Mouse (Mus musculus): ENCODE data around the gene Mmel1. TPM values are rescaled to one million over a fixed set of nuclear protein-coding genes. Genes with fewer than 3 reads are reported as not detected.

Mmel1 gene
- polyA plus RNA-seq, 1 experiment from 2014 or later = 0.28 TPM

- Histone ChIP-seq H3K27ac (peak overlapping the region; percentile 79), H3K9me3 (no peaks in the 10 kb centered on the region), H3K36me3 (no peaks in the 10 kb centered on the region), H3K4me2 (peak overlapping the region; percentile 52), H3K4me3 (peak overlapping the region; percentile 24), H3K27me3 (no peaks in the 10 kb centered on the region; the same call in 1 of the 2 replicates), H3K4me1 (peaks cover 23% of the 10 kb centered on the region), H3K9ac (peak overlapping the region; percentile 59)
- 21% methylated on average over 5 of the region's 5 CpGs for WGBS
- no peak for ATAC-seq (ENCODE audit: insufficient number of reproducible peaks, insufficient read depth, low FRiP score, low TSS enrichment, low read depth)
Observed at GRCm38 (mm10) chr4:154927899-154928337, 58.5 kb downstream of the Mmel1 start.

DNA sequence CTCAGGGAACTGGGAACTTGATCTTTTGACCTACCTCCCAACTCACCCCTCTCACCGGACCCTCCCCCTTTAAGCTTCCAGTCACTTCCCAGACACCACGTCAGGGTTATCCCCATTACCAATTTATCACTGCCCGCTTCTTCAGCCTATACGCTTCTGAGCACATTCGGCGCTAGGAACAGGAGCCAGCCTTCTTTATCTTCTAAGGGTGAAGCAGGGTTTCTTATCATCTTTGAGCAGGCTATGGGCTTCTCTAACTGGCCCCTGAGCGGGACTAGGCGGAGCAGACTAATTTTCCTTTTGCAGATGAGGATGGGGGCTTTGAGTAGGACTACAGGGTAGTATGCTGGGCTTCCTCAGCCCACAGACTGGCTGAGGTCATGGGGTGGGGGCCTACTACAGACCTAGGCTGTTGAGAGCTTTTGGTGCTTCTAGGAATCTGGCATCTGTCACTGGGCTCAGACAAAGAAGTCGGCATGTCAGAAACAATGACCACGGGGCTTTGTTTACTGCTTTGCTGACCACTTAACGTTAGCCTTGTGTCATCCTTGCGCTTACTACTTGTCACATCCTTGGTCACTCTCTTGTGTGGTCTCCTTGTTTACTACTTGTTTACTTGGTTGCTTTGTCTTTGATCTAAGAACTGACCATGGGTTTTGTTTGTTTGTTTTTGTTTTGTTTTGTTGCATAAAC is 59.2 kb downstream of the Mmel1 start, which contains the start of gene Tnfrsf14:
TSS of gene Tnfrsf14 (minus strand) at position 169 of the 693 bp plus-strand sequence.
- Histone ChIP-seq H3K9me3 (no peaks in the 10 kb centered on the region), H3K4me1 (peaks cover 23% of the 10 kb centered on the region), H3K27ac (peak within 1 kb of the TSS; percentile 79), H3K36me3 (no peaks in the 10 kb centered on the region), H3K27me3 (no peaks in the 10 kb centered on the region; the same call in 1 of the 2 replicates), H3K4me2 (peak within 1 kb of the TSS; percentile 52), H3K4me3 (peak within 1 kb of the TSS; percentile 24), H3K9ac (peak within 1 kb of the TSS; percentile 59)
- ATAC-seq (ENCODE audit: insufficient number of reproducible peaks, insufficient read depth, low FRiP score, low TSS enrichment, low read depth) = no peak
- 44% methylated on average over 12 of the region's 12 CpGs for WGBS

DNA sequence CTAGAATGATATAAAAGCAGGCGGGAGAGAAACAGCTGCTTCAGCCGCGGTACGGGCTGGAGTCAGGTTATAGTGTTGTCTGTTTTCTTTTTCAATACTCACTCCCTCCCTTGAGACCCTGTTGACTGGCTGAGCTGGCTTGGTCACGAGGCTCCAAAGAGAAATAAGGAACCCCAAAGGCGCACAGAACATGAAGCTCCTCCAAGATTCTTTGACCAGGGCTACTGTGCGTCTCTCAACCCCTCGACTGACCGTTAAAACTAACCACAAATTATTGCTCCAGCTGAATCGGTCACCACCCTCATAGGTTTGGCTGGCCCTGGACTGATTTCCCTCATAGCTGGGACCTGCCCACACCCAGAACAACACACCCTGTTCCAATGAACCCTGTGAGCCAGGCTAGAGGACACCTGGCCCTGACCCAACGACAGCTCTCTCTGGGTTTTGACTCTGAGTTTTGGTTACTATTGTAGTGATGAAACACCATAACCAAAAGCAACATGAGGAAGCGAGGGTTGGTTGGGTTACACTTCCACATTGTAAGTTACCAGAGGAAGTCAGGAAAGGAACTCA is 59.8 kb downstream of the Mmel1 start:
- Histone ChIP-seq H3K27ac (no peak overlapping the region), H3K9ac (no peak overlapping the region), H3K4me2 (no peak overlapping the region), H3K27me3 (no peaks in the 10 kb centered on the region; the same call in 1 of the 2 replicates), H3K4me3 (no peak overlapping the region), H3K36me3 (no peaks in the 10 kb centered on the region), H3K4me1 (peaks cover 23% of the 10 kb centered on the region), H3K9me3 (no peaks in the 10 kb centered on the region)
- no peak for ATAC-seq (ENCODE audit: insufficient number of reproducible peaks, insufficient read depth, low FRiP score, low TSS enrichment, low read depth)
- 82% methylated on average over 12 of the region's 12 CpGs for WGBS

GRCm38 (mm10) chr4:154933306-154933907 is 64.0 kb downstream of the Mmel1 start:
- Histone ChIP-seq H3K27ac (no peak overlapping the region), H3K36me3 (no peaks in the 10 kb centered on the region), H3K27me3 (no peaks in the 10 kb centered on the region; the same call in 1 of the 2 replicates), H3K9me3 (no peaks in the 10 kb centered on the region), H3K4me1 (peaks cover 2% of the 10 kb centered on the region), H3K9ac (no peak overlapping the region), H3K4me3 (no peak overlapping the region), H3K4me2 (no peak overlapping the region)
- ATAC-seq (ENCODE audit: insufficient number of reproducible peaks, insufficient read depth, low FRiP score, low TSS enrichment, low read depth) = no peak
- 56% methylated on average over 13 of the region's 13 CpGs for WGBS

DNA sequence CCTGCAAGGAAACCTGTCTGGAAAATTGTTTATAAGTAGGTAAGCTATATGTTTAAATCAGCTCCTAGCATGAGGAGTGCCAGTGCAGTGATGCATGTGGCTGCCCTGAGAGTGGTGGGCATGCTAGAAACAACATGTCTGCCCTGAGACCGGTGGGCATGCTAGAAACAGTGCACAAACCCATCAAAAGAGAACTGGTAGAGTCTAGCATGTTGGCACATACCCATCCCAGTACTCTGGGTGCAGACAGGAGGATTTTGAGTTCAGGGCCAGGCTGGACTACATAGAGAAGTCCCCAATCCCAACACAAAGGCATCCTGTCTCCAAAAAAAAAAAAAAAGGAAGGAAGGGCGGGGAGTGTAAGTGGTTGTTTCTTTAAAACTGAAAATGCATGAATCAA is 65.4 kb downstream of the Mmel1 start:
- Histone ChIP-seq H3K27me3 (no peaks in the 10 kb centered on the region; the same call in 1 of the 2 replicates), H3K9me3 (no peaks in the 10 kb centered on the region), H3K4me3 (no peak overlapping the region), H3K27ac (no peak overlapping the region), H3K4me1 (no peaks in the 10 kb centered on the region), H3K4me2 (no peak overlapping the region), H3K36me3 (no peaks in the 10 kb centered on the region), H3K9ac (no peak overlapping the region)
- WGBS = 87% methylated on average over 2 of the region's 2 CpGs
- no peak for ATAC-seq (ENCODE audit: insufficient number of reproducible peaks, insufficient read depth, low FRiP score, low TSS enrichment, low read depth)

- 80% methylated on average over 7 of the region's 7 CpGs for WGBS
- no peak overlapping the region for H3K4me2 ChIP-seq
- H3K27me3 ChIP-seq = no peaks in the 10 kb centered on the region; the same call in 1 of the 2 replicates
- no peak for ATAC-seq (ENCODE audit: insufficient number of reproducible peaks, insufficient read depth, low FRiP score, low TSS enrichment, low read depth)
- H3K36me3 ChIP-seq = no peaks in the 10 kb centered on the region
- H3K27ac ChIP-seq = no peak overlapping the region
- no peak overlapping the region for H3K9ac ChIP-seq
- no peaks in the 10 kb centered on the region for H3K4me1 ChIP-seq
- H3K4me3 ChIP-seq = no peak overlapping the region
- no peaks in the 10 kb centered on the region for H3K9me3 ChIP-seq
Observed at GRCm38 (mm10) chr4:154935788-154936187, 66.4 kb downstream of the Mmel1 start.

DNA sequence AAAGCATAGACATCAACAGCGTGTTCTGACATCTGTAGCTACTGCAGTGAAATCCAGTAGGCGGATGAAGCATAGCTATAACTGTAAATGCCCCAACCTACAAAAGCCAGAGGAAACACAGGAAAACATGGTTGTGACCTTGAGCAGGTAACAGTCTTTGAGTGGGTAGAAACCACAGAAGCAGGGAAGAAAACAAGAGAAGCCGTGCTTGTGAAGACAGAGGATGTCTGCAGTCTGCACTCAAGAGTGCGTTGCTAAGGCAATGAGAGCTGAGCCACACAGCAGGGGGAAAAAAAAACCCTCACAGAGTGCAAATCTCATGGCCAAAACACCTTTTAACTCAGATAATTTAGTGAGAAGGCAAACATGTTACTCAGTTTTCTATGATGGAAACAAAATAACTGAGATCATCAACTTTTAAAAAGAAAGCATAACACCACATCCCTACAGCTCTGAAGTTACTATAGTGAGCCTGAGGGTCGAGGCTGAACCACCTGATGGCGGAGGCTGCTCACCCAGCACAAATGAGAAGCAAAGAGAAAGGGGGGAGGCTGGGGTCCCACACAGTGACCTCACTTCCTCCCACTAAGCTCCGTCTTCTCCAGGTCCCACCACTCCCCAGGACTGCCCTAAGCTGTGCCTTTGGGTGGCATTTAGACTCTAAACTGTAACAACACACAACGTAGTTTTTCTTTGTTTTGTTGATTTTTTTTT is 67.3 kb downstream of the Mmel1 start:
- Histone ChIP-seq H3K27me3 (no peaks in the 10 kb centered on the region; the same call in 1 of the 2 replicates), H3K9me3 (no peaks in the 10 kb centered on the region), H3K9ac (no peak overlapping the region), H3K4me1 (no peaks in the 10 kb centered on the region), H3K4me2 (no peak overlapping the region), H3K4me3 (no peak overlapping the region), H3K27ac (no peak overlapping the region), H3K36me3 (no peaks in the 10 kb centered on the region)
- 61% methylated on average over 8 of the region's 8 CpGs for WGBS
- no peak for ATAC-seq (ENCODE audit: insufficient number of reproducible peaks, insufficient read depth, low FRiP score, low TSS enrichment, low read depth)

GRCm38 (mm10) chr4:154937746-154938145 is 68.4 kb downstream of the Mmel1 start:
- Histone ChIP-seq H3K27ac (no peak overlapping the region), H3K27me3 (no peaks in the 10 kb centered on the region; the same call in 1 of the 2 replicates), H3K36me3 (no peaks in the 10 kb centered on the region), H3K9ac (no peak overlapping the region), H3K9me3 (no peaks in the 10 kb centered on the region), H3K4me1 (no peaks in the 10 kb centered on the region), H3K4me3 (no peak overlapping the region), H3K4me2 (no peak overlapping the region)
- 76% methylated on average over 1 of the region's 1 CpGs for WGBS
- no peak for ATAC-seq (ENCODE audit: insufficient number of reproducible peaks, insufficient read depth, low FRiP score, low TSS enrichment, low read depth)

DNA sequence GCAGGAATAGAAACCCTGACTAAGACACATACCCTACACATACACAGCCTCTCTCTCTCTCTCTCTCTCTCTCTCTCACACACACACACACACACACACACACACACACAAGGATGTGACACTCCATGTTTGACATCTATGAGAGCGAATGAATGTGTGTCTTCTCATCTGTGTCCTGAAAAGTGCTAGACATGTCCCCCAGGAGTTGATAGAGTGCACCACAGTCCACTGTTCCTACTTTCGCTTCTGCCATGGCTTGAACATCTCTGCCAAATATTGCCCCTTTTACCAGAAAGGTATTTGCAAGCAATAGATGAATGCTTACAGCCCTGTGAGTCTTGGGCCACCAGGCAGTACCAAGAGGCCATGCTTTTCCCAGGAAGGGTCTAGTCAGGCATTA is 70.8 kb downstream of the Mmel1 start:
- Histone ChIP-seq H3K4me2 (no peak overlapping the region), H3K4me3 (no peak overlapping the region), H3K9me3 (no peaks in the 10 kb centered on the region), H3K9ac (no peak overlapping the region), H3K27me3 (no peaks in the 10 kb centered on the region), H3K36me3 (no peaks in the 10 kb centered on the region), H3K27ac (no peak overlapping the region), H3K4me1 (no peaks in the 10 kb centered on the region)
- WGBS = 89% methylated on average over 2 of the region's 2 CpGs
- no peak for ATAC-seq (ENCODE audit: insufficient number of reproducible peaks, insufficient read depth, low FRiP score, low TSS enrichment, low read depth)

GRCm38 (mm10) chr4:154941831-154942230 is 72.4 kb downstream of the Mmel1 start:
- H3K27me3 ChIP-seq = no peaks in the 10 kb centered on the region
- ATAC-seq (ENCODE audit: insufficient number of reproducible peaks, insufficient read depth, low FRiP score, low TSS enrichment, low read depth) = no peak
- WGBS = 81% methylated on average over 5 of the region's 5 CpGs

DNA sequence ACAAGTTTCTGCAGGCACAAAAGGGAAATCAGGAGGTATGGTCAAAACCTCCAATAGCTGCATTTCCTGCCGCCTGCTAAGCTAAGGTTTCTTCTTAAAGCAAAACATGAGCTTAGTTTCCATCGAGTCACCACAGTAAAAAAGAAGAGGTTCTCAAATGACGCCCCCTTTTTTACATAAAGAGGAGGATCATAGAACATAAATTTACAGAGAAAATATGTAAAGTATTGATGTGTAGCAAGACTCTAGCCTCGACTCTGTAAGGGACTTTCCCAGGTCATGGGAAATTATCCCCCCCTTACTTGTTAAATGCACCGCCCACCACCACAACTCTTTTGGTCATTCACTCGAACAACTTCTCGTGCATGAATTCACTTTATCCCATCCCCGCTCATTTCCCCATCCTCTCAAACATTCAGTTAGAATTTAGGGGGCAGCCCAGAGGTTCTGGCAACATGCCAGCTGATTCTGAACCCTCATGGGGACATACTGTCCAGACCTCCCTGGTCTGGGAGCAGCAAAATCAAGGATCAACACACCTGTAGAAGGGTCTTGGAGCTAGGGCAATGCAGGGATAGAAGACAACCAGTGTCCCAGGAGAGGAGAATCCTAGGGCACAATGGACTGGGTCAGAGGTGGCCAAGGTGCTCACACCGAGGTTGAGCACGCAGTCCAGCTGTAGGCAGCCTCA is 73.4 kb downstream of the Mmel1 start:
- no peaks in the 10 kb centered on the region for H3K36me3 ChIP-seq

More at GRCm38 (mm10) chr4:154941831-154942230, 72.4 kb downstream of the Mmel1 start:
- H3K4me1 ChIP-seq = peaks cover 9% of the 10 kb centered on the region
- H3K27ac ChIP-seq = no peak overlapping the region
- no peak overlapping the region for H3K4me2 ChIP-seq
- H3K9ac ChIP-seq = no peak overlapping the region
- no peak overlapping the region for H3K4me3 ChIP-seq
- H3K36me3 ChIP-seq = no peaks in the 10 kb centered on the region
- H3K9me3 ChIP-seq = no peaks in the 10 kb centered on the region

More for the DNA sequence above, 73.4 kb downstream of the Mmel1 start:
- no peak for ATAC-seq (ENCODE audit: insufficient number of reproducible peaks, insufficient read depth, low FRiP score, low TSS enrichment, low read depth)
- no peak overlapping the region for H3K9ac ChIP-seq
- WGBS = 71% methylated on average over 10 of the region's 10 CpGs
- H3K4me3 ChIP-seq = no peak overlapping the region
- no peaks in the 10 kb centered on the region for H3K9me3 ChIP-seq
- no peak overlapping the region for H3K27ac ChIP-seq
- H3K27me3 ChIP-seq = no peaks in the 10 kb centered on the region
- peaks cover 9% of the 10 kb centered on the region for H3K4me1 ChIP-seq
- no peak overlapping the region for H3K4me2 ChIP-seq
